Mouse (Mus musculus): Measurements from ENCODE around the gene Kdsr.

DNA sequence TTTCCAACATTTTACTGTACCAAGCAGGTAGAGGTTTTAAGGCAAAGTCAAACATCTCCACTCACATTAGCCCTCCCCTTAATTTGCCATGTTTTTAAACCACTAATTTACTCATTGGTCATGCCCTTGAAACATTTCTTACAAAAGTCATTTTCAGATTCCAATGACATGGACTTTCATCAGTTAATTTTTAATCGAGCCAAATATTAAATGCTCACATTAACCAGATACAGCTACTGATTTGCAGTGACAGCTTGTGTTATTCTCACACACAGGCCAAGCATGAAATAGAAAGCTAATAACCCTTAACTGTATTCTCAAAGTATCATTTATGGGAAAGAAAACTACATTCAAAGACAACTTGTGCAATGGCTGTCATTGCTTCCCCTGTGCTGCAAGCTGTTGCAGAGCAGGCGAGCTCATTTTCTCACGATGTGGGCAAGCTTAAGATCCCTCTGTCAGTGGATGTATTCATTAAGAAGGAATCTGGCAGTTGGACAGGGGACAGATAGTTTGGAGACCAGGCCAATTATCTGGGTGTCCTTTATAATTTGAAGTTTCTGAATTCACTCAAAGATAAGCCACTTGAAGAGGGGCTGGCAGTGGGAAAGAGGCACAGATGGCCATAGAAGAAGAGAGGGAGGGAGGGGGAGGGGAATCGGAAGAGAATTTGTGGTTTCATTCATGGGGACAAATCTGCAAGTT, 56.9 kb downstream of the Kdsr start:
- TF ChIP-seq GATA1 (IDR thresholded peaks at IDR 0.05; ENCODE audit: low read length) (no peak), TAL1 (IDR thresholded peaks at IDR 0.05; ENCODE audit: low read length) (no peak)
